Comparison of ENCODE assay signal across 14 mouse cellular contexts in genomic region chr9:55609751-55610150, GRCm38 (mm10).
"Had no signal": no experiment of that assay in that cellular context is flagged by ENCODE, and none has a peak within 500 bp of the region (broad histone marks: within the 10 kb centered on the region; RNA-seq: fewer than 3 reads in every experiment).

No protein-coding gene starts in this region.

- H3K27me3 ChIP-seq: limb, embryonic 15.5 days; liver, embryonic 12.5 days; lung, embryonic 15.5 days; midbrain, embryonic 12.5 days; neural tube, embryonic 13.5 days; stomach, embryonic 15.5 days had no signal

- H3K27ac ChIP-seq: limb, embryonic 15.5 days; liver, embryonic 12.5 days; lung, embryonic 15.5 days; midbrain, embryonic 12.5 days; neural tube, embryonic 13.5 days; stomach, embryonic 15.5 days had no signal

- ATAC-seq: intestine, embryonic 16.5 days; liver, embryonic 12.5 days; midbrain, embryonic 16.5 days had no signal

- H3K9me3 ChIP-seq: limb, embryonic 15.5 days; liver, embryonic 12.5 days; lung, embryonic 15.5 days; midbrain, embryonic 12.5 days; neural tube, embryonic 13.5 days; stomach, embryonic 15.5 days had no signal

- H3K4me3 ChIP-seq: limb, embryonic 15.5 days; liver, embryonic 12.5 days; lung, embryonic 15.5 days; midbrain, embryonic 12.5 days; neural tube, embryonic 13.5 days; stomach, embryonic 15.5 days had no signal

- H3K9ac ChIP-seq: limb, embryonic 15.5 days; liver, embryonic 12.5 days; lung, embryonic 15.5 days; midbrain, embryonic 12.5 days; neural tube, embryonic 13.5 days; stomach, embryonic 15.5 days had no signal

- DNase-seq: layer of hippocampus, adult 9-11 months; layer of hippocampus, postnatal 36 days; retina, postnatal 1 day; right cerebral cortex, postnatal 14 days; thymus, adult 2 months; thymus, postnatal 25 days had no signal

- H3K4me1 ChIP-seq: limb, embryonic 15.5 days; liver, embryonic 12.5 days; lung, embryonic 15.5 days; midbrain, embryonic 12.5 days; neural tube, embryonic 13.5 days; stomach, embryonic 15.5 days had no signal

- H3K36me3 ChIP-seq: limb, embryonic 15.5 days; liver, embryonic 12.5 days; lung, embryonic 15.5 days; midbrain, embryonic 12.5 days; neural tube, embryonic 13.5 days; stomach, embryonic 15.5 days had no signal

- H3K4me2 ChIP-seq: limb, embryonic 15.5 days; liver, embryonic 12.5 days; lung, embryonic 15.5 days; midbrain, embryonic 12.5 days; neural tube, embryonic 13.5 days; stomach, embryonic 15.5 days had no signal
